Mouse (Mus musculus) pancreas, adult 10 weeks (tissue): ENCODE results near the gene Gbf1. TPM values are rescaled to one million over a fixed set of nuclear protein-coding genes. Genes with fewer than 3 reads are reported as not detected.

ENCODE experiments used
- polyA plus RNA-seq: library from polyadenylated mRNA; stranded (reverse); fragments of 350-450 nt; fragmentation: Illumina TruSeq; extraction: RNeasy Lipid Tissue Mini Kit (QIAGEN cat#74804); gene quantifications from one replicate; pipeline ENCODE4 v1.2.3, GENCODE M21; 2015; ENCODE audit warnings: low read depth, low replicate concordance; ENCODE audit not compliant: insufficient read depth

Gene Gbf1
- 25.3 TPM for polyA plus RNA-seq

DNA sequence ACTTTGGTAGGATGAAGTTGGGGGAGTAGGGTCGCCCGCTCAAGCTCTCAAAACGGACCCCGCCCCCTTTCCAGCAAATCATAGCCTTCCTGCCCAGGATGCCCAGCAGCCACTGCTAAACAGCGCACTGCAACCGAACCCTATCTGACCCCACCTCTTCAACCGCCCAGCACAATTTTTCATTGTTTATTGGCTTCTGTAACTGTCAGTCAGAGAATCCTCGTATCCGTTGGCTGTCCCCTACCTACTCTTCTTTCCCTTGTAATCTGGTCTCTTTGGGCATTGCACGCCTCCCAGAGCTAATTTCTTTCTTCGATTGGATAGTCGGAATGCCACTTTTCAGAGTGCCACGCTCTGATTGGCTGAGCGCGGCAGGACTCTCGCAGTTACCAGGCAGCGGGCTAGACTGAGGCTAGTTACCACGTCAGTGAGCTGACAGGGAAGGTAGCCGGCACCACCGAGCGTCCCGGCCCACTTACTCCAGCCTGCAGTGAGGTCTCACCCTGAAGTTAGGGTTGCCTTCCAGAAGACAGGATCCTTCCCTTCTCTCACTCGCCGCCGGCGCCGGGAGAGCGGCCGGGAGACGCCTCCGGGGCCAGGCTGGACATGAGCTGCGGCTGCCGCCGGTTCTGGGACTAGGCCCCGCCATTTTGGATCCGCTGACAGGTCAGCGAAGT lies at the start of gene Gbf1:
Gene Gbf1 (plus strand): TSS at position 383 of the 677 bp plus-strand sequence.

DNA sequence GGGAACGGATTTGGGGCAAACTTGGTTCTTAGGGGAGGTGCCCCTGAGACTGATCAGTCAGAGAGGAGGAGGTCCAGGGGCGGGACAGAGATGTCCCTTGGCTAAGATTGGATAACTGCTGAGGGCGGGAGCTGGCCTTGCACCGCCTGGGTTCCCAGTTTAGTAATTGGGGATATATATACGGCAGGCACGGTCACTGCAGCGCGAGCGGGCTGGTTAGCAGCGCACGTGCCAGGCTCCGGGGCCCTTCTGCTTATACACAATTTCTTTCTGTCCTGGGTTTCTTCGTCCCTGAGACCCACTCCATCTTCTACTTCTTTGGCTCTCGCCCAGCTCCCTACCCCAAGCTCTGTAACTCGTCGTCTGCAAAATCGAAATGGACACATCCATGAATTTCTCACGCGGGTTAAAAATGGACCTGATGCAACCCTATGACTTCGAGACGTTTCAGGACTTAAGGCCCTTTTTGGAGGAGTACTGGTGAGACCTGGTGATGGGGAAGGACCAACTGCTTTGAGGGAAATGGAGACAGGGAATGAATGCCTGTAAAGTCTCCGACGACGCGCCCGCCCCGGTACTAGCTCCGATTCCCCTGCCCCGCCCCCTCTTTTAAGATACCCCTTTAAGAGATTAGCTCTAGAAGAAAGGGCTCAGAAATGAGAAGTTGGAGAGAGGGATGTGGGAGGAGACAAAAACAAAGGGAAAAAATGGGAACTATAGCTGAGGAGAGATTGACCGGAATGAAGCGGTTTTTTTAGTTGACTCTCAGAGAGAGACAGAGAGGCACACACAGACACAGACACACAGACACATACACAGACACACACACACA lies 20.4 kb upstream of the Gbf1 start, which contains the start of gene Elovl3:
Gene Elovl3 (plus strand): TSS at position 204 of the 832 bp plus-strand sequence.

DNA sequence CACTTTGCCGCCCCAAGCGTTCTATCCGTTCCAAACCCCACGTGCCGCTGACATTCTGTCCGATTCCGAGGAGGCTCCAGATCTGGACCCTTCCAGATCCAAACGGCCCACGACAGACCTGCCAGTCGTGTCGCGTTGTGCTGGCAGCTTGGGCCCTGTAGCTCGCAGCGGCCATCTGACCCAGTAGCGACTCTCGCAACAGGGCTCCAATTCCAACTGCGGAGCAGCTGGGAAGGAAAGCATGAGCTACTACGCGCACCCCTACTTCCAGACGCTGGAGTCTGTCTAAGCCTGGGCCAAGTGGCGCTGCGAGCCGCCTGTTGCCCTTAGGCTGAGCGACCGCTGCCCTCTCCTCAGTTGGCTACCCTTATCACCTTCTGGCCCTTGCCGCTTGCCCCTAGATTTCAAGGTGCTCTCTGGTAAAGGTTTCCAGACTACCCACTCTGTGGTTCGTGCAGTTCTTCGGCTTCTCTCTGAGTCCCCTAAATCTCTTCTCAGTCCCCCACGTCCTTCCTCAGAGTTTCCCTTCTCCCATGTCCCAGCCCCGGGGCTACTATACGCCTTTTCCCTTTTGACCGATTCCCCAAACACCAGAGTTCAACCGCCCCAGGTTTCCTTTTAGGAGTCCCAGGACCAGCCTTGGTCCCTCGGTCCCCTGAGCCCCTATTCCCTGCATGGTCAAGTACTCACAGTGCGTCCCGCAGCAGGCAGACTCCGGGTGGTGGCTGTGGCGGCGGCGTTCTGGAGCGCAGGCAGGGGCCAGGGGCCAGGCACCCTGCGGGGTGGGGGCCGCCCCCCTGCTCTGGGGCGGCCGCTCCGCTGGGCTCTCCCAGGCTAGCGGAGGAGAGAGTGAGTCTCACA lies 4.6 kb upstream of the Gbf1 start, which contains the start of gene Pitx3:
Gene Pitx3 (minus strand): TSS at position 816 of the 861 bp plus-strand sequence.

DNA sequence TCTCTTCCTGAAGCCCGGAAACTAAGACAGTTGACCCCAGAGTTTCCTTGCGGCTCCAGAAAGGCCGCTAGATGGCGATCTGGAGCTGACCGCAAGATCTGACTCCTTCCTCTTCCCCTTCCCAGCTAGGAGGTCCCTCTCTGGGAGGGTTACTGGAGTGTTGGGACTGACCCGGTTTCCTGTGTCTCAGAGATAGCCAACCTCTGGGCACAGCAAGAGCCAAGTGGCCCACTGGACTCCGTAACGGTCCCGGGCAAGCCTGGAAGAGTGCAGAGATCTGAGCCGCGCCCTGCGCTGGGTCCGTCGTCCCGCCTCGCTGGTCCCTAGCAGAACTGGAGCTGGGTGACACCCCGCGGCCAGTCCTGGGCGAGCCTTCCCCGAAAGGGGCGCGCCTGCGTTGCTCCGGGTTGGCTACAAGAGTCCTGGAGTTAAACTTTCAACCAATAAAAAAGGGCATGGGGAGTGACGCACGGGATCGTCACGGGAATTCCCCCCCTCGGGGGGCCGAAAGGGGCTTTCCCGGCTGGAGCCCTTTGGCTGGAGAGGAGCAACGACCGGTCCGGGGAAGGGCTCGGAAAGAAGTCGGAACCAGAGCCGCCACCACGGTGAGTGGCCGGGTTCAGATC lies 152.0 kb downstream of the Gbf1 start, which contains the start of gene Nfkb2:
Gene Nfkb2 (plus strand): TSS at position 105 of the 626 bp plus-strand sequence.

DNA sequence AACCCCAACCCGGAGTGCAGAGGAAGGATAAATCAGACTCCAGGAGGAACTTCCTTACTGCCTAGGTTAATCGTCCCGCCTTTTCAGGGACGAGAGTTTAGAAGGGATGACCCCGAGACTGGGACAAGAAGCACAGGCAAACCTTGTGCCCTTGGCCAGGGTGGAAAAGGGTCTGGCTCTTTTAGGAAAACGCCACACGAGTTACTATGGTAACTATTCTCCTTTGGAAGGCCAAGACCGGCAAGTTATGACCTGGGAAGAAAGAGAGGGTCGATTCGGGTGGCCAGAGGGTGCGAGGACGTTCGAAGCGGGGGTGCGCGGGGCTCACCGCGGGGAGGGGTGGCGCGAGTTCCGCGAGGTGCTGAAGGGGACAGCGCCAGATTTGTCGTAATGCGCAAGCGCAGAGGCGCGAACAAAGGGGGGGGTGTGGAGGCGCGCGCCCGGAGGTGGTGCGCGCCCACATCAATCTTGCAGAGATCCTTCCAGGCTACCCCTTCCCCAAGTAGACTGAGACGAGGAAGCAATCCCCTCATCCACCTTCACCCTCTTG lies 174.5 kb downstream of the Gbf1 start, which contains the start of gene Psd:
Gene Psd (minus strand): TSS at position 401 of the 550 bp plus-strand sequence.

DNA sequence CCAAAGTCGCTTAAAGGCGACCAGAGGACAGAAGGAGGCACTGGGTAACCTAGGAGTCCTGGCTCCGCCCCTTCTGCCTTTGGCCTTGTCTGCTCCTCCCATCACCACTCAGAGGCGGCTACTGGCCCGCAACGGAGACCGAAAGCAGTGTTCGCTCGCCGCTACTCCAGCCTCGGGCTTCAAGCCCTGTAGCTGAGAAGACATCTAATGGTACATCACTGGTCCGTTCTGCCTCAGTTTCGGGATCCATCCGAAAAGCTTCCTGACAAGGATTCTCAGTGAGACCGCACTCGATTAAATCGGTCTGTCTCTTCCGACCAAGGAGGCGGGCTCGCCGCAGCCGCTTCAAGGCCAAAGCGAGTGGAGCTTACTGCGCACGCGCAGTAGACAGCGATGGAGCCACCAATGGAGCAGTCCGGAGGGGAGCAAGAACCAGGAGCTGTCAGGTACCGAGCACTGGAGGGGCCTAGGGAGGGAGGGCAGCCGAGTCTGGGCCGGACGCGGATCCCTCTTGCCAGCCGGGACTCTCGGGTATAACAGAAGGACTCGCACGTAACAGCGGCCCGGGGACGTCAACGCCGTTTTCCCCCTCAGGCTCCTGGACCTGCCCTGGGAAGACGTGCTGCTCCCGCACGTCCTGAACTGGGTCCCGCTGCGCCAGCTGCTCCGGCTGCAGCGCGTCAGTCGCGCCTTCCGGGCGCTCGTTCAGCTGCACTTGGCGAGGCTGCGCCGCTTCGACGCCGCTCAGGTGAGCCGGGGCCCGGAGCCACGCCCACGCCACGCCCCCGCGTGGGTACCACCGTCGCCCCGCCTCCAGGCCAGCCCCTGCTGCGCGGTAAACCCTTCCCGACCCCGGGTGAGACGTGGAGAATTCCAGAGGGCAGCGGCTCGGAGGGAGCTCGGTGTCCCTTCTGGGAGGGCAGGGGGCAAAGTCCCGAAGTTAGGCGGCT lies 176.0 kb downstream of the Gbf1 start, which contains the start of gene Fbxl15:
Gene Fbxl15 (plus strand): TSS at position 104 of the 950 bp plus-strand sequence.

Other genes starting within 250 kb of the Gbf1 start
- 2.5 TPM for gene Armh3, start 154.0 kb upstream of the Gbf1 start, polyA plus RNA-seq
- gene Hps6, start 149.0 kb upstream of the Gbf1 start, polyA plus RNA-seq, result 2.1 TPM
- gene Pprc1, start 107.6 kb upstream of the Gbf1 start, polyA plus RNA-seq, result 13.5 TPM
- 27.9 TPM for gene Ldb1, start 107.3 kb upstream of the Gbf1 start, polyA plus RNA-seq
- 9.7 TPM for gene Nolc1, start 76.6 kb upstream of the Gbf1 start, polyA plus RNA-seq
- not detected for gene Elovl3, start 20.6 kb upstream of the Gbf1 start, polyA plus RNA-seq
- gene Pitx3, start 4.2 kb upstream of the Gbf1 start, polyA plus RNA-seq, result not detected
- gene Nfkb2, start 151.8 kb downstream of the Gbf1 start, polyA plus RNA-seq, result 4.4 TPM
- gene Psd, start 174.6 kb downstream of the Gbf1 start, polyA plus RNA-seq, result 4.3 TPM
- 1.1 TPM for gene Fbxl15, start 175.7 kb downstream of the Gbf1 start, polyA plus RNA-seq
- 20.4 TPM for gene Cuedc2, start 186.2 kb downstream of the Gbf1 start, polyA plus RNA-seq
- gene Mfsd13a, start 188.6 kb downstream of the Gbf1 start, polyA plus RNA-seq, result 2.8 TPM
- 1.2 TPM for gene 2310034G01Rik, start 197.8 kb downstream of the Gbf1 start, polyA plus RNA-seq
- 20.4 TPM for gene Actr1a, start 243.2 kb downstream of the Gbf1 start, polyA plus RNA-seq
- gene Sufu, start 244.4 kb downstream of the Gbf1 start, polyA plus RNA-seq, result 1.9 TPM